Mouse (Mus musculus): ENCODE results near the gene Slc4a2. TPM values are rescaled to one million over a fixed set of nuclear protein-coding genes. Genes with fewer than 3 reads are reported as not detected.

The Slc4a2 gene
- polyA plus RNA-seq, 1 experiment from 2014 or later, result 46.5 TPM

- Histone ChIP-seq H3K27me3 (ENCODE audit: control insufficient read depth, insufficient read depth, low read length) (no peaks in the 10 kb centered on the region), H3K4me1 (ENCODE audit: control insufficient read depth, insufficient read depth, low read length) (peaks cover 41% of the 10 kb centered on the region), H3K4me2 (ENCODE audit: low read depth, low read length) (no peak overlapping the region), H3K9me3 (replicated peaks; ENCODE audit: control insufficient read depth, low read length) (no peaks in the 10 kb centered on the region), H3K36me3 (ENCODE audit: control insufficient read depth, insufficient read depth, low read length) (no peaks in the 10 kb centered on the region), H3K27ac (ENCODE audit: low read length) (peak overlapping the region; percentile 7; the same call in 1 of the 2 replicates), H3K9ac (ENCODE audit: low read length) (0 out of 2 replicates have a peak overlapping the region, but pooled peaks have one; percentile 6), H3K4me3 (replicated peaks; ENCODE audit: low read length) (no peak overlapping the region)
- 69% methylated on average over 7 of the region's 7 CpGs for WGBS
- no peak for ATAC-seq (ENCODE audit: insufficient read depth, low FRiP score)
These were observed 32.0 kb downstream of the Slc4a2 start for GRCm38 (mm10) chr5:24455613-24456012.

GRCm38 (mm10) chr5:24466762-24467161 is 43.1 kb downstream of the Slc4a2 start:
- Histone ChIP-seq H3K4me3 (replicated peaks; ENCODE audit: low read length) (no peak overlapping the region), H3K9ac (ENCODE audit: low read length) (no peak overlapping the region), H3K9me3 (replicated peaks; ENCODE audit: control insufficient read depth, low read length) (no peaks in the 10 kb centered on the region), H3K27ac (ENCODE audit: low read length) (no peak overlapping the region), H3K27me3 (ENCODE audit: control insufficient read depth, insufficient read depth, low read length) (no peaks in the 10 kb centered on the region), H3K4me1 (ENCODE audit: control insufficient read depth, insufficient read depth, low read length) (0 out of 2 replicates have a peak, but pooled peaks cover 4% of the 10 kb centered on the region), H3K4me2 (ENCODE audit: low read depth, low read length) (no peak overlapping the region), H3K36me3 (ENCODE audit: control insufficient read depth, insufficient read depth, low read length) (no peaks in the 10 kb centered on the region)
- WGBS, result 68% methylated on average over 12 of the region's 12 CpGs
- ATAC-seq (ENCODE audit: insufficient read depth, low FRiP score), result no peak

GRCm38 (mm10) chr5:24470600-24470999 is 47.0 kb downstream of the Slc4a2 start:
- H3K27me3 ChIP-seq (ENCODE audit: control insufficient read depth, insufficient read depth, low read length), result no peaks in the 10 kb centered on the region
- 8% methylated on average over 5 of the region's 5 CpGs for WGBS
- peaks cover 22% of the 10 kb centered on the region for H3K4me1 ChIP-seq (ENCODE audit: control insufficient read depth, insufficient read depth, low read length)
- ATAC-seq (ENCODE audit: insufficient read depth, low FRiP score), result peak; percentile 31; the same call in 1 of the 2 replicates
- H3K27ac ChIP-seq (ENCODE audit: low read length), result no peak overlapping the region
- H3K4me2 ChIP-seq (ENCODE audit: low read depth, low read length), result no peak overlapping the region
- no peaks in the 10 kb centered on the region for H3K36me3 ChIP-seq (ENCODE audit: control insufficient read depth, insufficient read depth, low read length)
- H3K4me3 ChIP-seq (replicated peaks; ENCODE audit: low read length), result no peak overlapping the region
- H3K9me3 ChIP-seq (replicated peaks; ENCODE audit: control insufficient read depth, low read length), result no peaks in the 10 kb centered on the region
- no peak overlapping the region for H3K9ac ChIP-seq (ENCODE audit: low read length)

- H3K4me3 ChIP-seq (replicated peaks; ENCODE audit: low read length), result no peak overlapping the region
- 46% methylated on average over 7 of the region's 7 CpGs for WGBS
- peak overlapping the region; percentile 17; the same call in 1 of the 2 replicates for H3K4me2 ChIP-seq (ENCODE audit: low read depth, low read length)
- H3K4me1 ChIP-seq (ENCODE audit: control insufficient read depth, insufficient read depth, low read length), result peaks cover 26% of the 10 kb centered on the region
- ATAC-seq (ENCODE audit: insufficient read depth, low FRiP score), result no peak
- H3K36me3 ChIP-seq (ENCODE audit: control insufficient read depth, insufficient read depth, low read length), result peaks cover 4% of the 10 kb centered on the region; the same call in 1 of the 2 replicates
- H3K27ac ChIP-seq (ENCODE audit: low read length), result peak overlapping the region; percentile 54
- H3K9ac ChIP-seq (ENCODE audit: low read length), result 0 out of 2 replicates have a peak overlapping the region, but pooled peaks have one; percentile 26
- no peaks in the 10 kb centered on the region for H3K9me3 ChIP-seq (replicated peaks; ENCODE audit: control insufficient read depth, low read length)
- no peaks in the 10 kb centered on the region for H3K27me3 ChIP-seq (ENCODE audit: control insufficient read depth, insufficient read depth, low read length)
These were observed 49.4 kb downstream of the Slc4a2 start for GRCm38 (mm10) chr5:24472884-24473619.

- ATAC-seq (ENCODE audit: insufficient read depth, low FRiP score), result peak; percentile 48; the same call in 1 of the 2 replicates
- peak overlapping the region; percentile 81 for H3K27ac ChIP-seq (ENCODE audit: low read length)
- WGBS, result 8% methylated on average over 76 of the region's 77 CpGs
- H3K4me3 ChIP-seq (replicated peaks; ENCODE audit: low read length), result peak overlapping the region; percentile 53
- peak overlapping the region; percentile 67 for H3K4me2 ChIP-seq (ENCODE audit: low read depth, low read length)
- H3K9me3 ChIP-seq (replicated peaks; ENCODE audit: control insufficient read depth, low read length), result no peaks in the 10 kb centered on the region
- peaks cover 26% of the 10 kb centered on the region for H3K4me1 ChIP-seq (ENCODE audit: control insufficient read depth, insufficient read depth, low read length)
- no peaks in the 10 kb centered on the region for H3K27me3 ChIP-seq (ENCODE audit: control insufficient read depth, insufficient read depth, low read length)
- peak overlapping the region; percentile 76 for H3K9ac ChIP-seq (ENCODE audit: low read length)
- H3K36me3 ChIP-seq (ENCODE audit: control insufficient read depth, insufficient read depth, low read length), result peaks cover 5% of the 10 kb centered on the region; the same call in 1 of the 2 replicates
These were observed 50.5 kb downstream of the Slc4a2 start for GRCm38 (mm10) chr5:24474025-24474722.

GRCm38 (mm10) chr5:24474723-24475261 is 51.2 kb downstream of the Slc4a2 start:
- Histone ChIP-seq H3K4me1 (ENCODE audit: control insufficient read depth, insufficient read depth, low read length) (peaks cover 26% of the 10 kb centered on the region), H3K4me3 (replicated peaks; ENCODE audit: low read length) (peak overlapping the region; percentile 53), H3K27ac (ENCODE audit: low read length) (peak overlapping the region; percentile 81), H3K36me3 (ENCODE audit: control insufficient read depth, insufficient read depth, low read length) (peaks cover 5% of the 10 kb centered on the region; the same call in 1 of the 2 replicates), H3K27me3 (ENCODE audit: control insufficient read depth, insufficient read depth, low read length) (no peaks in the 10 kb centered on the region), H3K9ac (ENCODE audit: low read length) (peak overlapping the region; percentile 76), H3K4me2 (ENCODE audit: low read depth, low read length) (peak overlapping the region; percentile 67), H3K9me3 (replicated peaks; ENCODE audit: control insufficient read depth, low read length) (no peaks in the 10 kb centered on the region)
- no peak for ATAC-seq (ENCODE audit: insufficient read depth, low FRiP score)
- 8% methylated on average over 67 of the region's 67 CpGs for WGBS

- H3K9me3 ChIP-seq (replicated peaks; ENCODE audit: control insufficient read depth, low read length), result no peaks in the 10 kb centered on the region
- H3K4me2 ChIP-seq (ENCODE audit: low read depth, low read length), result peak overlapping the region; percentile 67
- peak overlapping the region; percentile 53 for H3K4me3 ChIP-seq (replicated peaks; ENCODE audit: low read length)
- peaks cover 13% of the 10 kb centered on the region for H3K36me3 ChIP-seq (ENCODE audit: control insufficient read depth, insufficient read depth, low read length)
- peak overlapping the region; percentile 74 for H3K27ac ChIP-seq (ENCODE audit: low read length)
- ATAC-seq (ENCODE audit: insufficient read depth, low FRiP score), result peak; percentile 79; the same call in 1 of the 2 replicates
- H3K9ac ChIP-seq (ENCODE audit: low read length), result peak overlapping the region; percentile 56
- H3K27me3 ChIP-seq (ENCODE audit: control insufficient read depth, insufficient read depth, low read length), result no peaks in the 10 kb centered on the region
- H3K4me1 ChIP-seq (ENCODE audit: control insufficient read depth, insufficient read depth, low read length), result peaks cover 26% of the 10 kb centered on the region
- 64% methylated on average over 6 of the region's 6 CpGs for WGBS
These were observed 52.0 kb downstream of the Slc4a2 start for GRCm38 (mm10) chr5:24475476-24476241.

GRCm38 (mm10) chr5:24477909-24478308 is 54.3 kb downstream of the Slc4a2 start:
- Histone ChIP-seq H3K36me3 (ENCODE audit: control insufficient read depth, insufficient read depth, low read length) (peaks cover 16% of the 10 kb centered on the region), H3K9ac (ENCODE audit: low read length) (no peak overlapping the region), H3K4me2 (ENCODE audit: low read depth, low read length) (no peak overlapping the region), H3K4me1 (ENCODE audit: control insufficient read depth, insufficient read depth, low read length) (peaks cover 18% of the 10 kb centered on the region), H3K27ac (ENCODE audit: low read length) (no peak overlapping the region), H3K27me3 (ENCODE audit: control insufficient read depth, insufficient read depth, low read length) (no peaks in the 10 kb centered on the region), H3K9me3 (replicated peaks; ENCODE audit: control insufficient read depth, low read length) (no peaks in the 10 kb centered on the region), H3K4me3 (replicated peaks; ENCODE audit: low read length) (no peak overlapping the region)
- 83% methylated on average over 9 of the region's 9 CpGs for WGBS
- no peak for ATAC-seq (ENCODE audit: insufficient read depth, low FRiP score)

All from stomach, embryonic 16.5 days (tissue).